Mouse (Mus musculus): Measurements from ENCODE around the gene Raver2. TPM values are rescaled to one million over a fixed set of nuclear protein-coding genes. Genes with fewer than 3 reads are reported as not detected.

The Raver2 gene
- polyA plus RNA-seq, 1 experiment from 2014 or later = 3.1 TPM

GRCm38 (mm10) chr4:101135909-101136308 lies 67.1 kb downstream of the Raver2 start:
- ATAC-seq = no peak
- Histone ChIP-seq H3K36me3 (ENCODE audit: control insufficient read depth, insufficient read depth) (no peaks in the 10 kb centered on the region), H3K9me3 (ENCODE audit: control insufficient read depth) (no peaks in the 10 kb centered on the region), H3K27ac (ENCODE audit: low read depth, low read length) (no peak overlapping the region), H3K4me3 (ENCODE audit: low read depth, low read length) (no peak overlapping the region), H3K4me2 (replicated peaks; ENCODE audit: low read depth) (no peak overlapping the region), H3K4me1 (replicated peaks; ENCODE audit: control insufficient read depth, insufficient read depth, low read length) (no peaks in the 10 kb centered on the region), H3K27me3 (replicated peaks; ENCODE audit: control insufficient read depth, insufficient read depth, low read length) (no peaks in the 10 kb centered on the region), H3K9ac (ENCODE audit: low read depth, low read length) (no peak overlapping the region)
- no peak for TF ChIP-seq CTCF (IDR thresholded peaks at IDR 0.05; ENCODE audit: low read depth)
- 94% methylated on average over 14 of the region's 14 CpGs for WGBS

GRCm38 (mm10) chr4:101137975-101138374 lies 69.2 kb downstream of the Raver2 start:
- Histone ChIP-seq H3K9me3 (ENCODE audit: control insufficient read depth) (no peaks in the 10 kb centered on the region), H3K9ac (ENCODE audit: low read depth, low read length) (no peak overlapping the region), H3K27me3 (replicated peaks; ENCODE audit: control insufficient read depth, insufficient read depth, low read length) (no peaks in the 10 kb centered on the region), H3K4me3 (ENCODE audit: low read depth, low read length) (no peak overlapping the region), H3K4me1 (replicated peaks; ENCODE audit: control insufficient read depth, insufficient read depth, low read length) (no peaks in the 10 kb centered on the region), H3K27ac (ENCODE audit: low read depth, low read length) (no peak overlapping the region), H3K4me2 (replicated peaks; ENCODE audit: low read depth) (no peak overlapping the region), H3K36me3 (ENCODE audit: control insufficient read depth, insufficient read depth) (no peaks in the 10 kb centered on the region)
- 89% methylated on average over 11 of the region's 11 CpGs for WGBS
- TF ChIP-seq CTCF (IDR thresholded peaks at IDR 0.05; ENCODE audit: low read depth) = no peak
- ATAC-seq = no peak

DNA sequence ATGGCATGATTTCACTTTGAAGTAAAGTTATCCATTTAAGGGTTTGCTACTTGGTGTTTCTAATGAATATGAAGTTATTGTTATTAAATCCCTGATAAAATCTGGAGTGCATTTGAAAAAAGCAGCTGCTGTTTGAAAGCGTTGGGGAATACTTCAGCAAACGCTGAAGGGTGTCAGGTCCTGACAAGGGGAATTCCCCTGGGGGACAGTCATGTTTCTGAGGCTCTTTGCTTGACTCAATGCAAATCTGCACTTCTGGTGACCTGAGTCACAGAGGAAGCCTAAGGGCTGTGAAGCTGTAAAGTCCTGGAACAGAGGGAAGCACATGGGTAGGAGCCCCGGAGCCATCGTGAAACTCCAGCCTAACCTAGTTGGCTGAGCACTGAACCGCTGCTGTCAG lies 73.0 kb downstream of the Raver2 start:
- ATAC-seq = no peak
- no peaks in the 10 kb centered on the region for H3K36me3 ChIP-seq (ENCODE audit: control insufficient read depth, insufficient read depth)
- TF ChIP-seq CTCF (IDR thresholded peaks at IDR 0.05; ENCODE audit: low read depth) = no peak
- no peak overlapping the region for H3K4me3 ChIP-seq (ENCODE audit: low read depth, low read length)
- no peaks in the 10 kb centered on the region for H3K9me3 ChIP-seq (ENCODE audit: control insufficient read depth)
- H3K9ac ChIP-seq (ENCODE audit: low read depth, low read length) = no peak overlapping the region
- no peaks in the 10 kb centered on the region for H3K27me3 ChIP-seq (replicated peaks; ENCODE audit: control insufficient read depth, insufficient read depth, low read length)
- H3K4me2 ChIP-seq (replicated peaks; ENCODE audit: low read depth) = no peak overlapping the region
- H3K4me1 ChIP-seq (replicated peaks; ENCODE audit: control insufficient read depth, insufficient read depth, low read length) = no peaks in the 10 kb centered on the region
- WGBS = 81% methylated on average over 5 of the region's 5 CpGs
- no peak overlapping the region for H3K27ac ChIP-seq (ENCODE audit: low read depth, low read length)

- Histone ChIP-seq H3K27me3 (replicated peaks; ENCODE audit: control insufficient read depth, insufficient read depth, low read length) (no peaks in the 10 kb centered on the region), H3K4me3 (ENCODE audit: low read depth, low read length) (no peak overlapping the region), H3K36me3 (ENCODE audit: control insufficient read depth, insufficient read depth) (no peaks in the 10 kb centered on the region; the same call in 1 of the 2 replicates), H3K9ac (ENCODE audit: low read depth, low read length) (no peak overlapping the region), H3K27ac (ENCODE audit: low read depth, low read length) (no peak overlapping the region), H3K9me3 (ENCODE audit: control insufficient read depth) (no peaks in the 10 kb centered on the region), H3K4me1 (replicated peaks; ENCODE audit: control insufficient read depth, insufficient read depth, low read length) (no peaks in the 10 kb centered on the region), H3K4me2 (replicated peaks; ENCODE audit: low read depth) (no peak overlapping the region)
- WGBS = 56% methylated on average over 4 of the region's 4 CpGs
- ATAC-seq = no peak
- TF ChIP-seq CTCF (IDR thresholded peaks at IDR 0.05; ENCODE audit: low read depth) = no peak
These were observed 75.1 kb downstream of the Raver2 start for GRCm38 (mm10) chr4:101143901-101144300.

DNA sequence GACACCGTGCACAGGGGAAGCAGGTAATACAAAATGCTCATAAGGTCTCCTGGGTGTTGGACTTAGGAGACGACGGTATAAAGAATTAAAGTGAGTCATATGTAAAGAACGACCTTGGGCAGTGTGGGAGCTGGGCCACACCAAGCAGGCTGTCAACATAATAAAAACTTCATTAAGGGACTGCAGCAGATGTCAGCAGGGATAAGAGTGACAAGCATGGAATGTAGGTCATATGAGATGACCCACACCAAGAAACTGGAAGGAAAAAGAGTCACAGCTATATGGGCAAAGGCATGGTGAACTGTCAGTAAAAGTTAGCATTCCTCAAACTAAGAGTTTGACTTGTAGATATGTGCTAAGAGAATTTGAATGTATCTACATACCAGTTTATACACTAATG lies 75.6 kb downstream of the Raver2 start:
- H3K27ac ChIP-seq (ENCODE audit: low read depth, low read length) = no peak overlapping the region
- ATAC-seq = no peak
- H3K27me3 ChIP-seq (replicated peaks; ENCODE audit: control insufficient read depth, insufficient read depth, low read length) = no peaks in the 10 kb centered on the region
- no peaks in the 10 kb centered on the region; the same call in 1 of the 2 replicates for H3K36me3 ChIP-seq (ENCODE audit: control insufficient read depth, insufficient read depth)
- 58% methylated on average over 4 of the region's 4 CpGs for WGBS
- H3K9me3 ChIP-seq (ENCODE audit: control insufficient read depth) = no peaks in the 10 kb centered on the region
- no peak overlapping the region for H3K9ac ChIP-seq (ENCODE audit: low read depth, low read length)
- H3K4me2 ChIP-seq (replicated peaks; ENCODE audit: low read depth) = no peak overlapping the region
- no peaks in the 10 kb centered on the region for H3K4me1 ChIP-seq (replicated peaks; ENCODE audit: control insufficient read depth, insufficient read depth, low read length)
- no peak for TF ChIP-seq CTCF (IDR thresholded peaks at IDR 0.05; ENCODE audit: low read depth)
- H3K4me3 ChIP-seq (ENCODE audit: low read depth, low read length) = no peak overlapping the region

GRCm38 (mm10) chr4:101144790-101145189 lies 76.0 kb downstream of the Raver2 start:
- Histone ChIP-seq H3K4me1 (replicated peaks; ENCODE audit: control insufficient read depth, insufficient read depth, low read length) (no peaks in the 10 kb centered on the region), H3K27ac (ENCODE audit: low read depth, low read length) (no peak overlapping the region), H3K36me3 (ENCODE audit: control insufficient read depth, insufficient read depth) (peaks cover 2% of the 10 kb centered on the region), H3K9me3 (ENCODE audit: control insufficient read depth) (no peaks in the 10 kb centered on the region), H3K9ac (ENCODE audit: low read depth, low read length) (no peak overlapping the region), H3K27me3 (replicated peaks; ENCODE audit: control insufficient read depth, insufficient read depth, low read length) (no peaks in the 10 kb centered on the region), H3K4me2 (replicated peaks; ENCODE audit: low read depth) (no peak overlapping the region), H3K4me3 (ENCODE audit: low read depth, low read length) (no peak overlapping the region)
- WGBS = 79% methylated on average over 7 of the region's 7 CpGs
- no peak for ATAC-seq
- TF ChIP-seq CTCF (IDR thresholded peaks at IDR 0.05; ENCODE audit: low read depth) = no peak

All from intestine, postnatal 0 days (tissue).